Mouse (Mus musculus) testis, postnatal 14 days (tissue): ENCODE data around the gene Pigk.

Experiments
- DNase-seq: peaks from one replicate; pipeline ENCODE4 v3.0.0; 2021; ENCODE audit warnings: low spot score

Gene Pigk

DNA sequence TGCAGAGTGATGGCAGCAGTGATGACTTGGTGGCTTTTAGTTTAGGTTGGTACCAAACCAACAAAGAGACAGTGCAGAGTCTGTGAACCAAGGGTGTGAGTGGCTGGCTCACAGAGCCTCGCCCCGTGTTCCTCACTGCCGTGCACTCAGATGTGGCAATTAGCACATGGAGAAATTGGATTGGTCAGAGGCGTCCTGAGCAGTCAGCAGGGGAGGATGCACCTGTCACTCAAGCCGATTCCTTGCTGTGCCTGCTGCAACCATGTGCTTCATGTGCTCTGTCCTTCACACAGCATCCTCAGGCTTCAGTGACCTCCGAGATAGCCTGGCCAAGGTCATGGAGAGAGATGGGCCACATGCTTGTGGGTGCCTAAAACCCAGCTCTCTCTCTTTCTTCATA lies 14.3 kb downstream of the Pigk start:
- no peak for DNase-seq

DNA sequence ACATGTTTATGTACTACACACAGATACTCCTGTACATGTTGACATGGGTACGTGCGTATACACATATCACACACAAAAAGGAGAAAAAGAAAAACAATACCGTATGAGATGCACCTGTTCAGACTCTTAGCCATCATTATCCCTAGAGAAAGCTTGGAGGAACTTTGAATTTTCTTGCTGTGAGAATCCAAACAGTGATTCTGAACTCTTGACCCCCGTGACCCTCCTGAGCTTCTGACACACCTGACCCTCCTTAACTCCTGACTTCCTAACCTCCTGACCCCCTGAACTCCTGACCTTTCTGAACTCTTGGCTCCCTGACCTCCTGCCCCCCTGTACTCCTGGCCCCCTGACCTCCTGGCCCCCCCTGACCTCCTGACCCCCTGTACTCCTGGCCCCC lies 19.1 kb downstream of the Pigk start:
- no peak for DNase-seq

GRCm38 (mm10) chr3:152733513-152733912 lies 19.6 kb downstream of the Pigk start:
- no peak for DNase-seq

DNA sequence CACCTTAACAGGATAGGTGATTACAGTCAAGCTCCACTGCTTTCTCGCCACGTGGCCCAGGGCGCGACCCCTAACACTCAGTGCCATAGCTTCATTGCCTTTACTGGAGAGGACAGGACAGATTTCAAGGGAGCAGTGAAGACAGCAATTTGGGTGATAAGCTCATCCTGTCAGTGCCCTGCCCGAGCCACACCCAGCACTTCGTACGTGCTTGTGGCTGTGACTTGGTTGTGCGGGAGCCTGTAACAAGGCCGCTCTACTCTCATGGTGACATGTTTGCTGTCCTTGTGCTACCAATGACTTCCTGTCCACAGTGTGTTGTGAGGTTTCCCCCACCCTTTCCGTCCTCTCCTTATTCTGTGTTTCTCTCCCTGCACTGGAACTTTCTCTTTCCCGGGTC lies 20.2 kb downstream of the Pigk start:
- no peak for DNase-seq

DNA sequence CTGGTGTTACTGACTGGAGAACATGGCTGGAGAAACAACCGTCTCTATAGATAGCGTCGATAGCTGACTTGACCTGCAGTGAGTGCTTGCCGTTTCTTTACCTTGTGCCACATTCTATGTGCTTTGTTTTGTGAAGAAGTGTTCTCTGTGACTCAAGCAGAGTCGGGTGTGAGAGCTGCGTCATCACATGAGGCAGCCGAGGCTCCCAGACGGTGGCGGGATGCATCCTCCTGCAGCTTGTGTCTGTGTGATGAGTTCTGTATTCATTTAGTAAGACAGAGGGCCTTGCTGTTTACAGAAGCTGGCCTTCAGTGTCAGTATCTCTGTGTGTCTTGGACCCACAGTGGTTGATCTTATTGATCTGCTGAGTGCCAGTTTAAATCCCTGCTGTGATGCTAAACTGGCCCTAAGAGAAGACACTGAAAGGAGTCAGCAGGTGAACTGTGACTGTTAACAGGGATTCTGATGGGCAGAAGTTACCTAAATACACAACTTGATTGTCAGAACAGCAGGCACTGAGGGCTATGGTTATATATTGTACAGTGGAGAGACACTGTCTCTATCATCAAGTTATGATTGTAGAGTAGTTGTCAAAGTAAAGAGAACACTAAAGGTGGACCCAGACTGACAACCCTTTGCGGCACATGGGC lies 21.8 kb downstream of the Pigk start:
- DNase-seq, result no peak

- no peak for DNase-seq
These were observed 30.4 kb downstream of the Pigk start for GRCm38 (mm10) chr3:152744301-152744700.

GRCm38 (mm10) chr3:152745611-152746010 lies 31.7 kb downstream of the Pigk start:
- DNase-seq, result no peak

GRCm38 (mm10) chr3:152749461-152749871 lies 35.6 kb downstream of the Pigk start:
- no peak for DNase-seq

DNA sequence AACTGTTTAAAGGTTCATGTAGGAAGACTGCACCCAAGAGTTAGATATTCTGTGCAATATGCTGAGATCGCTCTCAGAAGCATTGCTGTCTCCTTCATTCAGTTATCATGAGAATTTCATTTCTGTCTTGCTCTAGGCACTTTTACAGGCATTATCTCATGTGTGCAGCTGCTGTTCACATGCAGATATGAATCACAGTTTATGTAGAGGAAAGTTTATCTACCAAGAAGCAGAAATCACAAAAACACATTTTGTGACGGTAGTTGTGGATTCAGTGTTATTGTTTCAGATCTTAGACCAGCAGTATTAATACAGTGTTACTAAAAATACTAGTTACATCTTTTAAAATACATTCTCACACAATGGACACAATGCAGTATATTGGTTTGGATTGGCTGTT lies 36.0 kb downstream of the Pigk start:
- no peak for DNase-seq

DNA sequence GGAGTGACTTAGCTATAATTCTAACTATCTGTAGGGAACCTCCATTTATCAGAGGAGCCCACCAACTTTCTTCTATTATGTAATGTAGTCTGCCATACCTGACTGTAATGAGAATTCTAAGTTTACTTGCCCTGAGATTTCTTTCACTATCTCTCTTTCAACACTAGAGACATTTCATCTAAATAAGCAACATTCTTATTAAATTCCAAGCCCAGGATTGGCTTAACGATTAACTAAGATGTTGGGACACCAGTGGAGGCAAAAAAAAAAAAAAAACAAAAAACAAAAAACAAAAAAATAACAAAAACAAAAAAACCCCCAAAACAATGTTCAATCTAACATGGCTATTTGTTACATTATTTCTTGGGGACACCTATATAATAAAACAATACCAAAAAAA lies 39.0 kb downstream of the Pigk start:
- DNase-seq, result no peak

DNA sequence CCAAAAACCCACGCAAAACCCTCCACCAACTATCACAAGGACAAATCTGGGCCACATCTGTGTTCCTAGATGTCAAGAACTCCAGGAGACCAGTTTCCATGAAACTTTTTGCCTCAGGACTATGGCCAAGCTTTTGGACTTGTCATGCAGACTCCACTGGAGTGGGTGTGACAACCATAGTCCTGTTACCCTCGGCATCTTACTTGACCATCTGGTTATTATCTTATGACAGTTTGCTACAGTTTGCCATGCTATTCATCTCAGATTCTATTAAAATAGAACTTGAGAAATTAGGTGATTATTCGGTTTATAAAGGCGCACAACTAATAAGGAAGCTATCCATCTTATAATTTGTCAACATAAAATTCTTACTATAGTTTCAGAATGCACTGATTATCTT lies 39.4 kb downstream of the Pigk start:
- no peak for DNase-seq

DNA sequence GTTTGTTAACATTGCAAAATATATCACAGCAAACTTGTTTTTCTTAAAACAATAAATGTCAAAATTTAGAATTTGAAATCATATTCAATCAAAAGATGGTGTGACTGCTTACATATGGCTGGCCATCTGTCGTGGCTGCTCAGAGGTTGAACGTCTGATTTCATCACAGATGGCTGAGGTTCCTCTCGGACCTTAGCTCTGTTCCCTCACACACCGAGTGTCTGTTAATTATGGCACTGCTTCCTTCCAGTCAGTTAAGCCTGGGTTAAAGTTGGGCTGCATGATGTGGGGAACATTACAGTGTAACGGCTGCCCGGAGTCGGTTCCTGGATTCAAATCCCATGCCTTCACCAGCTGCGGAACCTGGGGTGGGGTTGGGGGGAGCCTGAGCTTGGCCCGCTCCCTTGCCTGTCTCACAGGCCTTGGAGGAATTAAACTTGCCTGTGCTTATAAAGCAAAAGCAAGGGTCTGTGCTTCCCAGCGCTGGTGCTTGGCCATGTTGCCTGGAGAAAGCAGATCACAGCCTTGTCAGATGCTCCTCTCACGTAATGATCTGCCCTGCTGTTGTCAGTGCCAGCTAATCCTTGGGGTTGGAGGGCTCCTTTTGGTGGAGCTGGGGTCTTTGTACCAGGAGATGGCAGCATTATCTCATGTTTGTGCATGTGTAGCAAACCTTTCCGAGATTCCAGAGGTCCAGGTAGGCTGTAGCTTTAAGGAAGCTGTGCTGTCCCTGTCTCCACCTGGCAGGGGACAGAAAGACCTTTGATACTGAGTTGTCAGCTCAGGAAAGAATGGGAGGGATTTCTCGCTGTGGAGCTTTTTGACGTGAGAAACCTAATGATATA lies 40.2 kb downstream of the Pigk start:
- DNase-seq, result no peak

- DNase-seq, result no peak
These were observed 41.6 kb downstream of the Pigk start for GRCm38 (mm10) chr3:152755515-152755914.

GRCm38 (mm10) chr3:152756896-152757295 lies 43.0 kb downstream of the Pigk start:
- DNase-seq, result no peak

DNA sequence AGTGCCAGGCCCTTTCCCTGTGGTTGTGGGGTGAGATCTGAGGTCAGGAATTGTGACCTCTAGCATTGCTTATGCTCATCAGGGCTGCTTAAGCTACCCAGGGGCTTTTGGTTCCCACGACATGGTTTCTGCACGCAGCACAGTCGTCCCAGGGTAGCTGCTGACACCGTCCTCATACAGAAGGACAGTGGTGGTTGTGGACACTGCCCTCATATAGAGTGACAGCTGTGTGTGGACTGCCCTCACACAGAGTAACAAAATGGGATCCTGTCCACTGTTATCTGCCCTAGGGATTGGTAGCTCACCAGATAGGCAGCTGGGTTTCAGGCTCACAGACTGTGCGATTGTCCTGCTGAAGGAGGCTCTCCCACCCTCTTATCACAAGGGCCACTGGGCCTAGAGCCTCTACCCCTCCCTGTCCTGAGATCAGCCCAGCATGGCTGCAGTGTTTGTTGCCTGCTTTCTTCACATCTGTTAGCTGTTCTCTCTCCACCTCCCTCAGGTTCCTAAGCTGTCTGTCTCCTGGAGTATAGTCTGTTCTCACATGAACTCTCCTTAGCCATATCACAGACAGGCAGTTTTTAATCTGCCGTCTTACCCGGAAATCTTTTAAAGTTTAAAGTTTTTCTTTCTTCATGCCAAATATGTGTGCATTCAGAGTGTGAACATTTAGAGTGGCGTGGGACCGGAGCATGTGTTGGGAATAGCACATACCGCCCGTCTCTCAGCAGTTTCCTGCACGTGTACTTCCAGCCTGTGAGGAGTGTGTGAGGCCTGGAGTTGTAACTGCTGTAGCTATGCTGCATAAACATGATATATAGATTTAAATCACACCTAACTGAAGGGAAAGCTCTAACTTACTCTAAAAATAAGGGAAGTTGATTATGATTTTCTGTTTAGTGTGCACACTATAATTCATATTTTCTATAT lies 43.8 kb downstream of the Pigk start:
- peak; percentile 48 for DNase-seq

DNA sequence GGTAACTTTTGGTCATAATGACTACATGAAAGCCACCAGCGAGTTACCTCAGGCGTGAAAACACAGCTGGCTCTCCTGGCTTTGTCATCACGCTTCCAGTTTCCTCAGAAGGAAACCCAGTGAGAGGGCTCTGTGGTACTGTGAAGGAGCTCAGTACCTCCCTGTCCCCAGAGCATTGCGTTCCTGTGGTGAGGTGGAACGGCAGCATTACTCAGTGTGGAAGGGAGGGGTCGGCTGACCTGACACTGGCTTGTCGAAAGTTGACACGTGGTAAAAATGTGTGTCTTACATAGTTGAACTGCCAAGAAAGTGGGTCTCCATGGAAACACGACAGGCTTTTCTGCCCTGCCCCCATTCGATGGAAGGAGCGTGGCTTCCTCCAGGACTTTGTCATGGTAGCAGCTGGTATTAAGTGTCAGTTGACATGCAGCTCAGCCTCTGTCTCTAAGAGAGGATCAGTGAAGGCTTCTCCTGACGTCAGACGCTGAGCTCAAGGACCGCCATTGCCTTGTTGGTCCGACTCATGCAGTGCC lies 44.7 kb downstream of the Pigk start:
- no peak for DNase-seq

DNA sequence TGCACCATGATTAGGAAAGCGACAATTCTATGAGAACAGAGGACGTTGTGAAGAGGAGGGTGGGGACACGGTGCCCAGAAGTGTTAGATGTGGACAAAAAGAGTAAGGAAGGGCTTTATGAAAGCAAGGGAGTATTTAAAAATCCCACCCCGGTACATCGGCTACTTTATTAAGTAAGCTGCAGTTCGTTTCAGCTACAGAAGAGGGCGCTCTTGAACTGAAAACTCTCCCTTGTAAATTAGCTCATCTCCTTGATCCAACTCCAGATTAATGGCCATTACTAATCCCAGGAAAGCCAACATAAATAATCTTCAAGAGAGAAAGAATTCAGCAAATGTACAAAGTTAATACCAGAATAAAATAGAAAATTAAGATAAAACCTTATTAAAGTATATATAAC lies 47.2 kb downstream of the Pigk start:
- DNase-seq, result no peak

DNA sequence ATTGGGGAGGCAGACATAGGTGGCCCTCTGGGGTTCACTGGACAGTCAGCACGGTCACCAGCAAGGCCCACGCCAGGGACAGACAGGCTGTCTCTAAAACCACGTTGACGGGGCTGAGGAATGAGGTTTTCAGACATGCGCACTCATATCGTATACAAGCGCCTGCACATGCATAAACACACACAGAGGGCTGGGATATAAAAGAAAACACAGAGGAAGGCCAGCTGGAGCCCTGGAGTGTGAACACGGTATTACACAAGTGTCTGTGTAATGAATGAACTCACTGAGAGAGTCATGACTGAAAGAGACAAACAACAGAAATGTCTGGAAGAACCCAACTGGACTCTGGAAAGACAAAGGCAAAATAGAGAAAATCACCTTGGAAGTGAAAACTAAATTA lies 47.8 kb downstream of the Pigk start:
- no peak for DNase-seq

DNA sequence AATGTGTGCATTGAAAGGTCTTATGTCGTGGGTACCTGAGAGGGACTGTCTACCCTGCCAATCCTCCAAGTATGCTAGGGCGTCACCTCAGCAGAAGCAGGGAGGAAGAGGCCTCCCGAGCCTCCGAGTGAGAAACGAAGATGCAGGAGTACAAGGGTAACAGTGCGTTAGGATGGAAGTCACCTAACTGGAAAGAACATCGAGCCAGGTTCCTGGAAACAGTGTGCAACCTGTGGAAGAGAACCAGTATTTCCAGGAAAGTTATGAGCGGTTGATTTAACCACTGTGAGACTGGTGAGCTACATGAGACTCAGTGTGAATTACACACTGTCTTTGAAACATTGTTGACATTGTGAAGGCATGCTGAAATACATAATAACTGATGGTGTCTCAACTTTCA lies 48.4 kb downstream of the Pigk start:
- no peak for DNase-seq

DNA sequence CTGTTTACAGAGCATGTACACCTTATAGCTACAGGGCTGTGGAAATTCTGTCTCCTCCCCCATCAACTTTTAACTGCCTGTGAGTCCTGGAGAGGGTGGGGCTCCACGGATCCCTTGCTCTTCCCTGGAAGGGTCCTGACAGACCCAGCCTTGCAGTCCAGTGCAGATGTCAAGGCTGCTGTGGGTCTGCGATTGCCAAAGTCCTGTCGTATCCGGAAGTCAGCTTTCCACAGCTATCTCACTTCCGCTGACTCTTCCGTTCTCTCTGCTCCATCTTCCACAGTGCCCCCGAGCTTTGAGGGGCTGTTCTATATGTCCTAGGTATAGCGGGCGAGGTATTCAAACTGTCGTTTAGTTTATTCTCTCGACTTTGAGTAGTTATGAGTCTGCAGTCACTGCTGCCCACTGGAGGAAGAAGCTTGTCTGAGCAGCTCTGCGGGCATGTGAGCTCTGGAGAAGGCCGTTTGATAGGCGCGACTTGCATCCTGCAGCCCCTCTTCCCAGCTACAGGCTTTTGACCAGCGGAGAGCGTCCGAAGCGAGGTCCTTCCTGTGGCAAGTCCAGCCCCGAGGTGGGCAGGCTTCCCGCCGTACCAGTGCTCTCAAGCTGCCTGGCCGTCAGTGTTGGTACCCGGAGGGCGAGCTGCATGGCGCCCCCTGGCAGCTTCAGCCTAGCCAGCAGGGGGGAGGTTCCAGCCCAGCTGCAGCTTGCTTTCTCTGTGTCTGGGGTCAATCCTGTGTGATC lies 49.4 kb downstream of the Pigk start:
- DNase-seq, result no peak

GRCm38 (mm10) chr3:152764516-152765312 lies 50.8 kb downstream of the Pigk start:
- DNase-seq, result no peak
